Mouse (Mus musculus): ENCODE results near the gene Tmcc3. TPM values are rescaled to one million over a fixed set of nuclear protein-coding genes. Genes with fewer than 3 reads are reported as not detected.

Tmcc3 gene
- total RNA-seq, 2 experiments from 2014 or later = 36.8 to 41.8 TPM

GRCm38 (mm10) chr10:94354427-94354826 is 42.7 kb downstream of the Tmcc3 start:
- DNase-seq = no peak
- intact Hi-C loops (cut with DNase I) = no loop called here

DNA sequence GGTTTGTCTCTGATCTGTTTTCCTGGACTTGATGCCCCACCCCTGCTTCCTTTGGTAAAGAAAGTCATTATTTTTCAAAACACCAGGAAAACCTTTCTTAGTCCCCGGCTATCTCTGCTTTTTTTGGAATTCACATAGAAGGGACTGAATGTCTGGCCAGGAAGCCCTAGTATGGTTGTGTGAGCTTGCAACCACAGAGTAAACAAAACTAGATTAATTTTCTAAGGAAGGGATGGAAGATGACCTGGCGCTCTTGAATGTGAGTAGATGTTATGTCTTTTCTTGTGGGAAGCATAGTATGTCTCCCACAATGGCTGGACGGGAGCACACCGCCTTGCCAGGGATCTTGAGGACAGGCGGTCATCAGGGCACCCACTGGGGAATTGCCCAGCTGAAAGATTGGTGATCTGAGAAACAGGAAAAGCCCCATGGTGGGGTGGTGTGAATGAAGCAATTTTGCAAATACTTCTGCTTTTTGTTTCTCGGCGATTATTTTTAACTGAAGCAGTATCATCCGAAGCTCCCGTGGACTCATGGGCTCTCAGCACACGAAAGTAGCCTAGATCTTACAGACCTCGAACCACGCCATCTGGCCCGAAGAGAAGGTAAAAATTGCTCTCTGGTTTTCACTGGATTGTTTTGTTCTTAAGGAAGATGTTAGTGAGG is 44.9 kb downstream of the Tmcc3 start:
- peak in 1 of 2 experiments; percentile 9 for DNase-seq
- intact Hi-C loops (cut with DNase I) = no loop called here

- DNase-seq = no peak
- intact Hi-C loops (cut with DNase I) = no loop called here
Measured at GRCm38 (mm10) chr10:94360664-94361063, 48.9 kb downstream of the Tmcc3 start.

DNA sequence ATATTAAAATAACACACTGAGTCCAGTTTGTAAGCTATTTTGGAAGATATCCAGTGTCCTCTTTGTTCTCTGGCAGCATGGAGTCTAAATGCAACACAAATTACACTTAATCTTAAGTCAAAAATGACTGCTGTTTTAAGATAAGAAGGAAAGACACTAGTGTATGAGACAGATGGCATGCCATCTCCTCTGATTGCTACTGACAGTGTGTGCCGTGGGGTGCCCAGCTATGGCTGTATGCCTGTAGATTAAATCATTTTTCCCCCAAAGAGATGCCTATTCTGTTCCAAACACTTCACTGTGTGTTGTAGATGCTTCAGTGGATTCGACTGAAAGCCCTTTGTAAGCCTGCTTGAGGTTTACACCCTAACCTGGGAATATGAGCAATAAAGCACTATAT is 59.5 kb downstream of the Tmcc3 start:
- no peak for DNase-seq
- intact Hi-C loops (cut with DNase I) = no loop called here

GRCm38 (mm10) chr10:94376941-94377340 is 65.2 kb downstream of the Tmcc3 start:
- intact Hi-C loops (cut with DNase I) = no loop called here
- DNase-seq = no peak

DNA sequence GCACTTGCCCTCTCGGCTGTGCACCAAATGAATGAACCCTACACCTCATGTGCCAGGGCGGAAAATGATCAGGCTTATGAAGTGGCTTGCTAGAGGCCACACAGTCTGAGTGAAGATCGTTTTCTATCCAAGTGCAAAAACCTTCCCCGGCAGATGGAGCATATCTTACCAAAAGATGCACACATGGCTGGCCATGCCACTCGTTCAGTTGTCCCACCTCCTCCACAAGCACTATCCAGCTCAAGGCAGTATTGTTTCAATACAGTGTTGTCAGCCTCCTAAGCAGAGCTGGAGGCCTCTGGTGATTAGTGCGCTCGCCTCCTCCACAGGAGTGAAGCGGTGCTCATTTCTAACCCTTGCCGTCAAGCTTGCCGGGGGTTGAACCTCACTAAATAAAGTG is 66.1 kb downstream of the Tmcc3 start:
- no peak for DNase-seq

GRCm38 (mm10) chr10:94378383-94378782 is 66.6 kb downstream of the Tmcc3 start:
- peak; percentile 77 to 79 for DNase-seq
- intact Hi-C loops (cut with DNase I) = no loop called here

More for the DNA sequence above, 66.1 kb downstream of the Tmcc3 start:
- intact Hi-C loops (cut with DNase I) = no loop called here

DNA sequence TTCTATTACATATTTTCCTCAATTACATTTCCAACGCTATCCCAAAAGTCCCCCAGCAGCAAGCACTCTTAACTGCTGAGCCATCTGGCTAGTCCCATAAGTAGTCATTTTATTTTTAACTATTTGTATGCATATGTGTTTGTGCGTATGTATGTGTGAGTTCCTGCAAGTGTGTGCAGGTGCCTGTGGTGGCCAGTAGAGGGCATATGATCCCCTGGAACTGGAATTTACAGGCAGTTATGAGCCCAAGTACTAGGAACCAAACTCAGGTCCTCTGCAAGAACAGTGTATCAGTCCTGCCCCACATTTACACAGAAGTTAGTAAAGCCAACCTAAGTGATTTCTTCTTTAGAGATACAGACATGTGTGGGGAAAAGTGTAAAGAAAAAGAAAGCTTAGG is 68.3 kb downstream of the Tmcc3 start:
- no peak for DNase-seq
- intact Hi-C loops (cut with DNase I) = no loop called here

GRCm38 (mm10) chr10:94380662-94381392 is 69.1 kb downstream of the Tmcc3 start:
- no peak for DNase-seq
- intact Hi-C loops (cut with DNase I) = no loop called here

DNA sequence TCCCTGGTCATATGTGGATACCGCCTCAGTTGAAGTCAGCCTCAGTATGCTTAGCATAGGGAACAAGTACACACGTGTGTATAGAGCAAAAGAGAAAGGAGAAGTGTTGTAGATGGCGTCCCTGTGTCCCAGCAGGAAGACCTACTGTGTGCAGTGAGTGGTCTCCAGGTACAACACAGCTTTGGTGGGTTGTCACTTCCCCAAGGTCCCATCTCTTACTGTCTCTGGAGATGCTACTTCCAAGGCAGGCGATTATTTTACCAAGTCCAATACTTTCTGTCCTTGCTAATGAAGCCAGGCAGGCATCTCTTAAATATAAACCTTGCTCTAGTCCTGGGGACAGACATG is 69.6 kb downstream of the Tmcc3 start:
- no peak for DNase-seq
- intact Hi-C loops (cut with DNase I) = no loop called here

- intact Hi-C loops (cut with DNase I) = no loop called here
- no peak for DNase-seq
Measured at GRCm38 (mm10) chr10:94382618-94383017, 70.9 kb downstream of the Tmcc3 start.

GRCm38 (mm10) chr10:94383565-94383964 is 71.8 kb downstream of the Tmcc3 start:
- no peak for DNase-seq
- intact Hi-C loops (cut with DNase I) = no loop called here

GRCm38 (mm10) chr10:94389219-94389618 is 77.5 kb downstream of the Tmcc3 start:
- DNase-seq = no peak
- intact Hi-C loops (cut with DNase I) = no loop called here

DNA sequence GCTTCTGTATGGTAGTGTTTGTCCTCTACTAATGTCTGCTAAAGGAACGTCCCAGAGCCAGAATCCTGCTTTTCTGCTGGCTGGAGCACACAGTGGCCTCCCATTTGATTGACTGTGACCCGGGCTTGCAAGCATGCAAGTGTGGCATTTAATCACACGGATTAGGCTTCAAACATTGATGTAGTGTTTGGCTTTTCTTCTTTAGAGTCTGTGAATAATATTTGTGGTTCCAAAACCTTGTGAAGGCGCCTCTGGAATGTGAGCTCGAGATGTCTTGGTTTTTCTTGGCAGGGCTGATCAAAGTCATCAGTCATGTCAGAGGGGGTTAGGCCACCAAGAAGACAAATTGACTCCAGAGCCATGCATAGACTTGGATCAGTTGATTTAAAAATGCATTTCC is 79.3 kb downstream of the Tmcc3 start:
- intact Hi-C loops (cut with DNase I) = no loop called here
- no peak for DNase-seq

DNA sequence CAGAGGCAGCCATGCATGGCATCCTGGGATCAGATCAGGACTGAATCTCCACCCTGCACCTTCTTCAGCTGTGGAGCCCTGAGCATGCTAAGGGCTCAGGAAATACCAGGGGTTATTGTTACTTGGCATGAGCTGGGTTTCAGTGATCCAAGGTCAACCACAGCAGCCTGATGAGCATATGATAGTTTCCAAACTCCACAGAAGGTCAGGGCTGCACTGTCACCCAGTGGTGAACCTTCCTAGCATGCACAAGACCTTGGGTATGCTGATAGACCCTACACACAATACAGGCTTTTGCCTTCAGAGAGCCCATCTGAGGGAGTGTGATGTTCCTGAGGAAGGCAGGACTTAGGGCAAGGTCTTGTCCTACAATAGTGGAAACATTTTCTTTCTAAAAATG is 82.5 kb downstream of the Tmcc3 start:
- intact Hi-C loops (cut with DNase I) = no loop called here
- DNase-seq = no peak

- intact Hi-C loops (cut with DNase I) = no loop called here
- peak; percentile 44 to 46 for DNase-seq
Measured at GRCm38 (mm10) chr10:94397833-94398596, 86.3 kb downstream of the Tmcc3 start.

GRCm38 (mm10) chr10:94400895-94401294 is 89.1 kb downstream of the Tmcc3 start:
- no peak for DNase-seq
- intact Hi-C loops (cut with DNase I) = loop anchor here (10.0 kb wide), 1 partner anchor 544 kb away; the partner anchor contains the start of gene Plxnc1

GRCm38 (mm10) chr10:94405456-94405855 is 93.7 kb downstream of the Tmcc3 start:
- peak in 1 of 2 experiments; percentile 22 for DNase-seq
- intact Hi-C loops (cut with DNase I) = loop anchor here (10.0 kb wide), 1 partner anchor 539 kb away; the partner anchor contains the start of gene Plxnc1

- intact Hi-C loops (cut with DNase I) = loop anchor here (10.0 kb wide), 1 partner anchor 538 kb away; the partner anchor contains the start of gene Plxnc1
- DNase-seq = no peak
Measured at GRCm38 (mm10) chr10:94406821-94407220, 95.1 kb downstream of the Tmcc3 start.

DNA sequence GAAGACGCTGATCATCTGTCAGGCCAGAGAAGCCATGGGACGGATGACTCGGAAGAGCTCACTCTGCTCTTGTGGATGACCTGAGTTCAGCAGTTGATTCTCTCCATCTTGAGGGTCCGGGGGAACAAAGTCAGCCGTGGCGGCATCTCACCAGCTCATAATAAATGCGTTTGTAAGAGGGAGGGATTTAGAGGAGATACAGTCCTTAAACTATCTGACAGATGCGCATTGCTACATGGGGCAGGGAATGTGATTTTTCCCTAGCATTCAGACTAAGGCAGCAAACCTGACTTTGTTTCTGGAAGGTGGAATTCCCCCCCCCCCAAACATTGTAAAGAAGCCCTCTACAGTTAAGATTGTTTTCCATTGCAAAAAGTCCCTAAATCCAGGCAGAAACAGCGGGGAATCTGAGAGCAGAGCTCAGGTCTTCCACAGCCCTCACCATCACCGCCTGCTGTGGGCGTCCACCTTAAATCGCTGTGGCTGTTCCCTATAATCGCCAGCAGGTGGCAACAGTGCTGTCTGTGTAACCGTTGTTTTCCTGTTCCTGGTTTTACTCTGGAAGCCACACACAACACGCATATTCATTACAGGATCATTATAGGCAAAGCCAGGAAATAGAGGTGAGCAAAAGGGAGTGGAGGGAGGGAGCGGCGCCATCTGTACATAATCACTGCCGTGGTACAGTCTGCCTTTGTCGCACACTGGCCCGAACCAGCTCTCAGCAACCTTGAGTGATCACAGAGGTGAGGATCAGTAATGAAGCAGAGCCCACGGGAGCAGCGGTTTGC is 96.8 kb downstream of the Tmcc3 start:
- peak; percentile 75 to 85 for DNase-seq
- intact Hi-C loops (cut with DNase I) = loop anchor here (1.0 to 10.0 kb wide), 3 partner anchors 106 to 536 kb away; partner anchors contain the start of gene Plxnc1

Data from heart, postnatal 14 days (tissue).